Mouse (Mus musculus) layer of hippocampus, adult 18-20 months (tissue): ENCODE data around the gene Ipo8. TPM values are rescaled to one million over a fixed set of nuclear protein-coding genes. Genes with fewer than 3 reads are reported as not detected.
A peak's percentile ranks its signal among the peaks of the same experiment; 100 is the strongest.

Experiments used
- DNase-seq, 2 experiments: peaks; one replicate each; pipeline ENCODE4 v3.0.0; 2022; ENCODE audit warnings: low spot score in 2 of 2
- long read RNA-seq: library from polyadenylated mRNA; stranded (forward); transcript quantifications from one replicate; pipeline ENCODE4 v2.0.0, GENCODE M21; 2021
- total RNA-seq, 2 experiments: library from RNA; stranded (reverse); gene quantifications; 2 replicates each; pipeline ENCODE4 v1.2.3; 2021

Gene Ipo8
- total RNA-seq: 10 to 100 TPM; 47.3 to 51.2 TPM
- long read RNA-seq, full-length matches to known transcripts: 27 of 49 reads
- long read RNA-seq, partial matches to known transcripts: 12 of 49 reads
- long read RNA-seq, other reads (novel, unspliced or antisense): 10 of 49 reads

DNA sequence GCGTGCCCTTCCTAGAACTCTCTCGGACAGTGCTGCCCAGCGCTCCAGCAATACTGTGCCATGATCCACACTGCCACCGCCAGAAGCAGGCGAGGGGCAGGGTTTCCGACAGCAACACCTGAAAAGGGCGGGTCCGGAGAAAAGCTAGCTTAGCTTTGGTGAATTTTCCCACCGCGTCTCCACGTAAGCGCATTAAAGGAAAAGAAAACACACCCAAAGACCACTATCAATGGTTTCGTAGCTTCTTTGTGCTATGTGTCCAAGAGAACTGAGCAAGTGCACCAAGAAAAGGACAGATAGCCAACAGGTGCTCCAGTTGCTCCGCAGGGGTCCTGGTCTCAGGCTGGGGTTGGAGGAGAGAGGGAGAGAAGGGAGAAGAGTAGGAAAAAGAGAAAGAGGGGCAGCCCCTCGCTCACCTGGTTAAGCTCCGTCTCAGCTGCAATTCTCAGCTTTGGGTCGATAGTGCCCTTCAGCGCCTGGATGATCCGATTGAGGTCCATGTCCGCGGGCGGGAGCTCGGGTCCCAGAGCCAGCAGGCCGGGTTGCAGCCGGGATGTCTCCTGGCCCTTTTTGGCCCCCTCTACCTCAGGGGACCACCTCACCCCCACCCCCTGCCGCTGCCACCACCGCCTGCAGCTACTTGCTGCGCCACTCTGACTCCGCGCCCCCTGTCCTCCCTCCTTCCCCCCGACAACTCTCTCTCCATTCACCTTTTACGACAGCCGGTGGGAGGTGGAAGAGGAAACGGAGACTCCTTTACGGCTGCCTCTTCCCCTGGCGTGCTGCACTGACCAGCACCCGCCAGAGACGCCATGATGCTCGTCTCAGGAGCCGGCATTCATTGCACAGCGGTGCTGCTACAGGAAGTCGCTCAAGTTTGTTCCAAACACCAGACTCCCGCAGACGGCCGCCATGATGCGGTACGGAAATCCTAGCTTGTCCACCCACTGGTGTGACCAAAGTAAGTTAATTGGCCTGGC lies at the start of gene Ipo8:
Gene Ipo8 (minus strand): TSS at position 720 of the 980 bp plus-strand sequence.
- peak; percentile 96 to 98 for DNase-seq

- no peak for DNase-seq
Measured at GRCm38 (mm10) chr6:148873911-148874310, 42.6 kb upstream of the Ipo8 start.

GRCm38 (mm10) chr6:148845629-148846028 lies 14.4 kb upstream of the Ipo8 start:
- no peak for DNase-seq

DNA sequence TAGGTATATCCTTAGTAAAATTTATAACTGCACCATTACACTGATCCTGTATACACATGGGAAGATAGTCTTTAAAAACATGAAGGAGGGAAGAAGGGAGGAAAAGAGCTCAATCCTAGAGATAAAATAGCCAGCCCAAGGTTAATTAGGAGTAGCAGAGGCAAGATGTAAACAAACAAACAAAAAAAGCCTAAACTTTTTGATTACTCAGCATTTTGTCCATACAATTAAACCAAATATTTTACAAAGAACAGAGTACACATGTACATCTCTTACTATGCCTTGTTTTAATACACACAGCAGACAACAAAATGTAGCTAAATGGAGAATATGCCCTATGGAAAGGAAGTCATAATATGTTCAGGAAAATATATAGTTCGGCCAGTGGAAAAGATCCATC lies 10.5 kb upstream of the Ipo8 start:
- no peak for DNase-seq

GRCm38 (mm10) chr6:148838460-148838859 lies 7.2 kb upstream of the Ipo8 start:
- DNase-seq: no peak

- no peak for DNase-seq
Measured at GRCm38 (mm10) chr6:148831728-148832121, 458 bp upstream of the Ipo8 start.

DNA sequence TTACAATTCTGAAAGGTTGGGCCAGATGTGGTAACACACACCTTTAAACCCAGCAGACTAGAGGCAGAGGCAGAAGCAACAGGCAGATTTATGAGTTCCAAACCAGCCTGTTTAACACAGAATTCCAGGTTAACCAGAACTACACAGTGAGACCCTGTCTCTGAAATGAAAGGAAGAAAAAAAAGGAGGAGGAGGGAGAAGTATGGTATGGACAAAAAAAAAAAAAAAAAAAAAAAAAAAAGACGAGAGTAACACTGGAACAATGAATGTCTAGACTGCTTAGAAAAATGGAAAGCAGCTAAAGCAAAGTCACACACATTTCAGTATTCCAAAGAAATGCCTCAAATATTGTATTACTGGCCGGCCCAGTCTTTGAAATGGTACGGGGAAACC lies 916 bp downstream of the Ipo8 start:
- DNase-seq: no peak

DNA sequence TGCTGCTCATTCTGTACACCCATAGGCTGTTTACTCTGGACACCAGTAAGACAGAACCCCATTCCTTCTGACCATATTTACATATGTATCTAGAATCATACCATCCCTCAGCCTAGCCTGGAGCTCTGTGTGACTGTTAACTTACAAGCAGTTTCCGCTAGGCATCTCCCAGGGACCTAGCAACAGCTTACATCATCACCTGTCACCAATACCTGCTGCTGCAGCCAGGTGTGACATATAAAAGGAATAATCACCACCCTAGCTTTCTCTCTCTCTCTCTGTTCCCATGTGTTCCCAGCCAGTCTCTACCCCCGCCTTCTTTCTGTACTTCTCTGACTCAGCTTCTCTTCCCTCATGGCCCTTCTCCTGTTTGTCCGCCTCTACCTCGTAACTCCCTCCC lies 5.1 kb downstream of the Ipo8 start:
- no peak for DNase-seq

DNA sequence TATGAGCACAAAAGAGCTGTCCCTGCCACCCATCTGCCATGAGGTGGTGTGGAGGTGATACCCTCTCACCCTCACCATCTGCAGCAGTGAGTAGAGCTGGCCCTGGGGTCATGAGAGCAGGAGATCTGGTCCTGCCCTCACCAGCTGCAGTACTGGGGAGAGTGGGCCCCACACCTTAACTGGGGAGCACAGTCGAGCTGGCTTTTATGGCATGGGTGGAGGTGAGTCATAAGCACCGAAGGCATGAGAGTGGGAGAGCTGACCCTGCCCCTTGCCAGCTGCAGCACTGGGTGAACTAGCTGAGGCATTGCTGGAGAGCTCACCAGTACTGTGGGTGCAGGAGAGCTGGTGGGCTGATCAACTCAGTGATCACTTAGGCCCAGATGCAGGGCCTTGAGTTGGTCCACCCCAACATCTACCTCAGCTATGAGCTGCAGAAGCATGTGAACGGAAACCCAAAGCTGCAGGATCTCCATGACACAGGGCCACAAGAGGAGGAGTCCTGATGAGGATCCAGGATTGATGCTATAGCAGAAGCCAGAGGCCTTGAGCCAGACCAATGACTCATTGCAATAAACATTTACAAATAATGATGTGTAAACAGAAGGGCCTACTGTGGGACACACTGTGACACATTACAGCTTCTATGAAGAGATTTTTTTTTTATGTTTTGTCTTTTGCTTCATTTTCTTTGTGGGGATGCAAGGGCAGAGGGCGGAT lies 12.5 kb downstream of the Ipo8 start:
- no peak for DNase-seq

- no peak for DNase-seq
Measured at GRCm38 (mm10) chr6:148816751-148817150, 14.5 kb downstream of the Ipo8 start.

GRCm38 (mm10) chr6:148811117-148811516 lies 20.1 kb downstream of the Ipo8 start:
- DNase-seq: no peak

DNA sequence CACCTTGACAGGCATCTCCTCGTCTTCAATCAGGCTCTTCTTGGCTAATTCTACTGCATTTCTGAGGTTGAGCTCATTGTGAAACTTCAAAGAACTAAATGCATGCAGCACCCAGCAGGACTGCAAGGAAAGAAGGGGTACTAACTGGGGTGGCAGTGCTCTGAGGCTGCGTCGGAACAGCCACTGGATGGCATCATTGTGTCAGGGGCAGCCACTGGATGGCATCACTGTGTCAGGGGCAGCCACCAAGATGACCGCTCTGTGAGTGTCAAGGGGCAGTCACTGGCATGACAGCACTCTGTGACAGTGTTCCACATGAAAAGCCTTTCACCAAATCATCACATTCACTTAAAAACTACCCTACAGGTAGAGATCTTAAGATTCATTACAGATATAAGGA lies 31.5 kb downstream of the Ipo8 start:
- no peak for DNase-seq

- peak; percentile 34 to 67 for DNase-seq
Measured at GRCm38 (mm10) chr6:148795145-148795544, 36.1 kb downstream of the Ipo8 start.

DNA sequence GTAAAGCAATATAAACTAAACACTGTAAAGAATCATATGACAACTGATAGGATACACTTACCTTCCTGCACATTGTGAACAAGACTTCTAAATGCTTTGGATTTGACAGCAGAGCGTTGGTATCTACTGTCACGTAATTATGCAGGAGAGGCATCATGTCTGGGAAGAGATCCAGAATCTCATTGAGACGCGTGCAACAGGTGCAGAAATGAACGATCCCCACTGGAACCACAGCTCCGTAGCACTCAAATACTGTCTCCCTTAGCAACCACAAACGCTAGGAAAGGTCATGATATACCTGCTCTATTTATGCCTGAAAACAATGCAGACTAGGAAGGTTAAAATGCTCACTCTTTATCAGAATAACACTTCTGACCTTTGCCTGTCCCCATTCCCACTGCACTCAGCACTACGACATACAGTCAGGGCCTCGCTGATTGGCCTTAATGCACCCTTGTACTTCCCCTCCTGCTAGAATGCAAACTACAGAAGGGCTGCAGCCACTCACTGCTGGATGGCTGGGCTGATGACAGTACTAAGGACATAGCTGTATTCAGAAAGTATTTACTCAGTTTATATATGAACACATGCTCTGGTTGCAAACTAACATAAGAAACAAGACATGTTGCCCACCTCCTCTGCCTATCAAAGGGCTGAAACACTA lies 42.1 kb downstream of the Ipo8 start:
- DNase-seq: peak; percentile 10 to 32

GRCm38 (mm10) chr6:148786186-148786585 lies 45.1 kb downstream of the Ipo8 start:
- no peak for DNase-seq

- DNase-seq: no peak
Measured at GRCm38 (mm10) chr6:148784418-148784817, 46.8 kb downstream of the Ipo8 start.

GRCm38 (mm10) chr6:148776236-148776635 lies 55.0 kb downstream of the Ipo8 start:
- no peak for DNase-seq

GRCm38 (mm10) chr6:148771423-148771822 lies 59.8 kb downstream of the Ipo8 start:
- no peak for DNase-seq

GRCm38 (mm10) chr6:148768419-148768818 lies 62.8 kb downstream of the Ipo8 start:
- no peak for DNase-seq

- DNase-seq: no peak
Measured at GRCm38 (mm10) chr6:148767228-148767627, 64.0 kb downstream of the Ipo8 start.

- DNase-seq: no peak
Measured at GRCm38 (mm10) chr6:148761967-148762712, 69.1 kb downstream of the Ipo8 start.
